Mouse (Mus musculus) testis, adult 2 months (tissue): ENCODE data around the gene Cacna1d.

Source experiments
- CTCF ChIP-seq: fragments of 200-500 bp; IDR thresholded peaks from 2 replicates; pipeline ENCODE4 v1.5.1; 2012; ENCODE audit warnings: low read depth, mild to moderate bottlenecking, inconsistent platforms, low read length, moderate library complexity; ENCODE audit not compliant: control insufficient read depth, insufficient read depth, insufficient replicate concordance
- POLR2A ChIP-seq: fragments of 200-500 bp; IDR thresholded peaks from 2 replicates; pipeline ENCODE4 v1.6.1; 2012; ENCODE audit warnings: low read depth, mild to moderate bottlenecking, inconsistent platforms, low read length, moderate library complexity; ENCODE audit not compliant: control insufficient read depth

- TF ChIP-seq CTCF: no peak
- TF ChIP-seq POLR2A: no peak
These were observed 68.7 kb downstream of the Cacna1d start for GRCm38 (mm10) chr14:30422376-30423140.
